Mouse (Mus musculus) heart, postnatal 25 days (tissue): ENCODE measurements around the gene Ip6k3. TPM values are rescaled to one million over a fixed set of nuclear protein-coding genes. Genes with fewer than 3 reads are reported as not detected.

Experiments used
- DNase-seq: peaks from one replicate; pipeline ENCODE4 v3.0.0; 2022; ENCODE audit warnings: low spot score
- intact Hi-C: fragments of 180-260 bp; cut with DNase I; formaldehyde crosslinking; loops from one replicate; pipeline ENCODE4 v1.15.1; 2025
- total RNA-seq, 2 experiments: library from RNA; stranded (reverse); gene quantifications; 2 replicates each; pipeline ENCODE4 v1.2.3; 2021

The Ip6k3 gene
- total RNA-seq, 2 experiments from 2014 or later: 8.6 to 9.4 TPM

- DNase-seq: no peak
- intact Hi-C loops: no loop called here
Measured at GRCm38 (mm10) chr17:27158439-27158838, 9.2 kb downstream of the Ip6k3 start.

GRCm38 (mm10) chr17:27155752-27156151 lies 11.8 kb downstream of the Ip6k3 start:
- no peak for DNase-seq

GRCm38 (mm10) chr17:27154881-27155280 lies 12.7 kb downstream of the Ip6k3 start:
- no peak for DNase-seq
- intact Hi-C loops: no loop called here

More at GRCm38 (mm10) chr17:27155752-27156151, 11.8 kb downstream of the Ip6k3 start:
- intact Hi-C loops: no loop called here

- intact Hi-C loops: no loop called here
- DNase-seq: peak; percentile 31
Measured at GRCm38 (mm10) chr17:27154256-27154655, 13.3 kb downstream of the Ip6k3 start.

- peak; percentile 56 for DNase-seq
- intact Hi-C loops: no loop called here
Measured at GRCm38 (mm10) chr17:27153773-27154193, 13.8 kb downstream of the Ip6k3 start.

GRCm38 (mm10) chr17:27152976-27153723 lies 14.4 kb downstream of the Ip6k3 start:
- intact Hi-C loops: no loop called here
- DNase-seq: no peak

- no peak for DNase-seq
- intact Hi-C loops: no loop called here
Measured at GRCm38 (mm10) chr17:27151411-27151810, 16.2 kb downstream of the Ip6k3 start.

GRCm38 (mm10) chr17:27150871-27151270 lies 16.7 kb downstream of the Ip6k3 start:
- intact Hi-C loops: no loop called here
- no peak for DNase-seq

- no peak for DNase-seq
- intact Hi-C loops: no loop called here
Measured at GRCm38 (mm10) chr17:27146323-27146923, 21.2 kb downstream of the Ip6k3 start.

GRCm38 (mm10) chr17:27144152-27144551 lies 23.4 kb downstream of the Ip6k3 start:
- intact Hi-C loops: no loop called here
- DNase-seq: no peak

GRCm38 (mm10) chr17:27141971-27142450 lies 25.6 kb downstream of the Ip6k3 start:
- peak; percentile 49 for DNase-seq

GRCm38 (mm10) chr17:27140262-27140661 lies 27.3 kb downstream of the Ip6k3 start:
- intact Hi-C loops: no loop called here

More at GRCm38 (mm10) chr17:27141971-27142450, 25.6 kb downstream of the Ip6k3 start:
- intact Hi-C loops: no loop called here

GRCm38 (mm10) chr17:27139304-27139703 lies 28.3 kb downstream of the Ip6k3 start:
- intact Hi-C loops: no loop called here
- no peak for DNase-seq

More at GRCm38 (mm10) chr17:27140262-27140661, 27.3 kb downstream of the Ip6k3 start:
- no peak for DNase-seq

- no peak for DNase-seq
- intact Hi-C loops: no loop called here
Measured at GRCm38 (mm10) chr17:27138396-27138795, 29.2 kb downstream of the Ip6k3 start.

GRCm38 (mm10) chr17:27134715-27135114 lies 32.9 kb downstream of the Ip6k3 start:
- no peak for DNase-seq
- intact Hi-C loops: loop anchor here (2.0 to 5.0 kb wide), 2 partner anchors 46 to 68 kb away; partner anchors contain the start of gene Lemd2

GRCm38 (mm10) chr17:27134187-27134586 lies 33.4 kb downstream of the Ip6k3 start:
- intact Hi-C loops: loop anchor here (2.0 to 5.0 kb wide), 2 partner anchors 47 to 68 kb away; partner anchors contain the start of gene Lemd2
- no peak for DNase-seq

GRCm38 (mm10) chr17:27133551-27134141 lies 33.9 kb downstream of the Ip6k3 start, which contains the start of gene Uqcc2:
Gene Uqcc2, minus strand, starts transcription at chr17:27133916.
- intact Hi-C loops: loop anchor here (2.0 to 5.0 kb wide), 2 partner anchors 47 to 69 kb away; partner anchors contain the start of gene Lemd2
- peak; percentile 94 for DNase-seq

GRCm38 (mm10) chr17:27132238-27132637 lies 35.4 kb downstream of the Ip6k3 start:
- DNase-seq: no peak
- intact Hi-C loops: loop anchor here (5.0 kb wide), 1 partner anchor 70 kb away; the partner anchor contains the start of gene Lemd2

GRCm38 (mm10) chr17:27131240-27131665 lies 36.3 kb downstream of the Ip6k3 start:
- DNase-seq: no peak
- intact Hi-C loops: loop anchor here (5.0 kb wide), 1 partner anchor 71 kb away; the partner anchor contains the start of gene Lemd2

- no peak for DNase-seq
- intact Hi-C loops: loop anchor here (5.0 kb wide), 1 partner anchor 72 kb away; the partner anchor contains the start of gene Lemd2
Measured at GRCm38 (mm10) chr17:27130246-27130645, 37.3 kb downstream of the Ip6k3 start.
